22 mouse cellular contexts compared by ENCODE assay signal in the genomic region with DNA sequence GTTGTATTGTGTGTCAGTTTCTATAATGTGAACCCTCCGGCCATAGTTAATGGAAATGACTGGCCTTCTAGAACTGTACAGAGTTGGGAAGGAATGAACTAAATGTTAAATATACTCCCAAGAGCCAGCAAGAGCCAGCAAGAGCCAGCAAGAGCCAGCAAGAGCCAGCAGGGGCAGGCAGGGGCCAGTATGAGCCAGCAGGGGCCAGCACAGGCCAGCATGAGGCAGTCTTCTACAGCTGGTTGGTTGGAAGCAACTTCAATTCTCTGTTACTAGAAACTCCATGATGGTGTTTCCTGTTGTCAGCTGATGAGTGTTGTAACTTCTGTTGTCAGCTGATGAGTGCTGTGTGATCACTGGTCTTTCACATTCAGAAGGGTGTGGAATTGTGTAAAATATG.
DNase-seq lines count a peak whose midpoint lies in the region; ATAC-seq and TF ChIP-seq lines count a peak whose summit lies in the region.
"Had no signal": no experiment of that assay in that cellular context is flagged by ENCODE, and none has a peak within 500 bp of the region (broad histone marks: within the 10 kb centered on the region; RNA-seq: fewer than 3 reads in every experiment).

No protein-coding gene starts in this region.

- no peak overlapping the region for H3K9ac ChIP-seq in heart, embryonic 11.5 days (ENCODE audit: low read depth, low read length)
- H3K9ac ChIP-seq: heart, embryonic 13.5 days; hindbrain, embryonic 15.5 days; limb, embryonic 15.5 days; neural tube, embryonic 13.5 days had no signal

- ATAC-seq in heart, embryonic 11.5 days (replicated peaks; ENCODE audit: insufficient number of reproducible peaks, low FRiP score, low TSS enrichment), result no peak
- no peak for ATAC-seq in Patski
- ATAC-seq: midbrain, embryonic 16.5 days had no signal

- H3K36me3 ChIP-seq in heart, embryonic 11.5 days (ENCODE audit: control insufficient read depth, insufficient read depth, low read length), result no peaks in the 10 kb centered on the region
- H3K36me3 ChIP-seq: heart, embryonic 13.5 days; hindbrain, embryonic 15.5 days; limb, embryonic 15.5 days; neural tube, embryonic 13.5 days had no signal

- H3K9me3 ChIP-seq in heart, embryonic 11.5 days (replicated peaks; ENCODE audit: control insufficient read depth, low read length), result no peaks in the 10 kb centered on the region
- H3K9me3 ChIP-seq: hindbrain, embryonic 15.5 days; limb, embryonic 15.5 days; neural tube, embryonic 13.5 days had no signal

- peak; percentile 38 for TF ChIP-seq CTCF in layer of hippocampus, adult 2 months (conservative IDR thresholded peaks at IDR 0.05)
- TF ChIP-seq CTCF in Patski (IDR thresholded peaks at IDR 0.05), result peak; percentile 12

- in situ Hi-C loops in Patski (cut with MboI; ENCODE audit: low pct_unique_long_range_greater_than_20kb), result no loop called here

- H3K4me3 ChIP-seq in heart, embryonic 11.5 days (ENCODE audit: low read depth, low read length), result no peak overlapping the region
- H3K4me3 ChIP-seq in layer of hippocampus, adult 2 months, result no peak overlapping the region
- H3K4me3 ChIP-seq: heart, embryonic 13.5 days; hindbrain, embryonic 15.5 days; limb, embryonic 15.5 days; myocyte; neural tube, embryonic 13.5 days had no signal

- no peaks in the 10 kb centered on the region for H3K4me1 ChIP-seq in heart, embryonic 11.5 days (ENCODE audit: control insufficient read depth, insufficient read depth, low read length)
- H3K4me1 ChIP-seq: heart, embryonic 13.5 days had no signal

- WGBS in heart, embryonic 11.5 days (ENCODE audit: insufficient replicate concordance), result 95% methylated on average over 1 of the region's 1 CpGs

- DNase-seq in embryo, embryonic 11 days, result peak; percentile 14
- DNase-seq in embryo, embryonic 10.5 days (ENCODE audit: low spot score), result no peak
- peak; percentile 14 for DNase-seq in heart, postnatal 4 days
- DNase-seq in layer of hippocampus, adult 2 months (ENCODE audit: low spot score in 2 of 2), result no peak
- no peak for DNase-seq in layer of hippocampus, postnatal 25 days (ENCODE audit: extremely low spot score in 1 of 2, low spot score in 1 of 2)
- no peak for DNase-seq in Patski (ENCODE audit: low read depth, low spot score)
- DNase-seq in spleen, postnatal 36 days (ENCODE audit: low spot score in 2 of 2), result no peak
- DNase-seq: adrenal gland, postnatal 25 days; cerebellum, adult 9-10 months; lung, adult 18-20 months; lung, postnatal 36 days; retina, postnatal 1 day; right cerebral cortex, postnatal 25 days; spleen, adult 18-20 months; thymus, postnatal 36 days had no signal

- CTCF ChIA-PET in Patski (lab: Charles Lee), result no interaction called here

- no peak overlapping the region for H3K27ac ChIP-seq in heart, embryonic 11.5 days (ENCODE audit: low read depth, low read length)
- no peak overlapping the region for H3K27ac ChIP-seq in layer of hippocampus, adult 2 months
- H3K27ac ChIP-seq: heart, embryonic 13.5 days; hindbrain, embryonic 15.5 days; limb, embryonic 15.5 days had no signal

- no peak overlapping the region for H3K4me2 ChIP-seq in heart, embryonic 11.5 days
- H3K4me2 ChIP-seq: heart, embryonic 13.5 days; hindbrain, embryonic 15.5 days; limb, embryonic 15.5 days; neural tube, embryonic 13.5 days had no signal

- POLR2A ChIA-PET in Patski (lab: Charles Lee), result no interaction called here

- H3K27me3 ChIP-seq in heart, embryonic 11.5 days (ENCODE audit: control insufficient read depth, insufficient read depth, low read length), result no peaks in the 10 kb centered on the region
- H3K27me3 ChIP-seq in Patski, result no peaks in the 10 kb centered on the region
- H3K27me3 ChIP-seq: heart, embryonic 13.5 days; hindbrain, embryonic 15.5 days; limb, embryonic 15.5 days; neural tube, embryonic 13.5 days had no signal

Comparison
In these comparisons a context has a peak if more than half of its experiments do, and no peak if none do; other contexts are left out.
1. DNase-seq: peak in embryo, embryonic 11 days (single experiment) and heart, postnatal 4 days (single experiment); none in embryo, embryonic 10.5 days (single experiment), layer of hippocampus, adult 2 months (0 of 2), layer of hippocampus, postnatal 25 days (0 of 2), Patski (single experiment) and spleen, postnatal 36 days (0 of 2).